Mouse (Mus musculus) layer of hippocampus, adult 9-10 months (tissue): ENCODE results near the gene Best2.

Experiments
- DNase-seq: peaks from one replicate; pipeline ENCODE4 v3.0.0; 2022; ENCODE audit warnings: low spot score

Best2 gene

GRCm38 (mm10) chr8:84966603-84967002 lies 47.7 kb downstream of the Best2 start:
- no peak for DNase-seq

- no peak for DNase-seq
Measured at GRCm38 (mm10) chr8:84965731-84966291, 48.5 kb downstream of the Best2 start.

GRCm38 (mm10) chr8:84963952-84964351 lies 50.4 kb downstream of the Best2 start:
- no peak for DNase-seq

DNA sequence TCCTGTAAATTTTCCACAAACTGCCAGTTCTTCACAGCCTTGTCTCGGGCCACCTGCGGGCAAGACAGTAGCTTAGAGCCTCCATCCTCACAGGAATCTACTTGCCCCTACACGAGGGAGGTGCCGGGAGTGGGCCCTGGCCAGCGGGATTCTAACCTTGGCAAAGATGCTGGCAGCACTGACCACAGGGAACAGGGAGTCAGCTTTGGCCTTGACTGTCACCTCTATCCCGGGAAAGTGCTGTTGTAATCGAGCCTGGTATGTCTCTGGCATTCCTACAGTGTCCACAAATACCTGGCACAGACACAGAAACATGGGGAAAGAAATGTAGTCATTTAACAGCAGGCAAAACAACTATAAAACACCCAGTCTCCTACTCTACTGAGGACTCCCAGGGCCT lies 54.5 kb downstream of the Best2 start:
- DNase-seq, result no peak
